Mouse (Mus musculus): Measurements from ENCODE around the gene Pak6.

- TF ChIP-seq POLR2A (IDR thresholded peaks at IDR 0.05; ENCODE audit: borderline replicate concordance, extremely low read depth, low read depth, low read length): no peak
- TF ChIP-seq CTCF (IDR thresholded peaks at IDR 0.05; ENCODE audit: insufficient read depth, low read length): no peak
Measured at GRCm38 (mm10) chr2:118669785-118670184, 6.7 kb downstream of the Pak6 start.
